Mouse (Mus musculus) bone marrow macrophage, adult 2 months (primary cell): ENCODE results near the gene Gucy2g.

ENCODE experiments used
- CTCF ChIP-seq: IDR thresholded peaks from 2 replicates; pipeline ENCODE4 v1.5.1; 2012; ENCODE audit warnings: low read depth, mild to moderate bottlenecking, low read length, moderate library complexity
- POLR2A ChIP-seq: IDR thresholded peaks from 2 replicates; pipeline ENCODE4 v1.6.1; 2012; ENCODE audit warnings: mild to moderate bottlenecking, low read depth, low read length, borderline replicate concordance

DNA sequence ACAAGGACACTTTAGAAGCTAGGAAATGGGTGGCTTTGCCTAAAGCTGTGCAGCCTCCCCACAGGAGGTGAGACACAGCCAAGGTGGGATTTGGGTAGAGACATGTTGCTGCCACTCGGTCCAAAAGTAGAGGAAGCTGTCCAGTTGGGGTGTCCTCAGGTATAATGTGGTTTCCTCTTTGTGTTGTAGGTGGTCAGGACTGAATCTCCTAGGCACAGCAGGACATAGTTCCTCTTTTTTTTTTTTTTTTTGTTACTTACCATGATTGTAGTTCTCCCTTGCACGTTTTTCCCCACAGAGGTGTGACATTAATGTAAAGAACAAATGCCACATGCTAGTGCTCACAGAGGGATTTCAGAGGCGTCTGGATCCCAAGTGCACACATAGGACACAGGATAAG, 24.2 kb upstream of the Gucy2g start:
- TF ChIP-seq CTCF (no peak), POLR2A (no peak)
